Mouse (Mus musculus) neutrophil, adult 5-6 weeks (primary cell): ENCODE data around the gene Esp22. TPM values are rescaled to one million over a fixed set of nuclear protein-coding genes. Genes with fewer than 3 reads are reported as not detected.
"Not testable (repeated sequence)": the region's sequence is repeated elsewhere in the genome, so short reads cannot be mapped to it uniquely, and the experiment has no call there.

Source experiments
- ATAC-seq: fragments of 151-379, 151-347 bp; 2 replicates; pipeline ENCODE4 v1.8.0; 2017; ENCODE audit warnings: mild to moderate bottlenecking, moderate TSS enrichment; ENCODE audit not compliant: insufficient number of reproducible peaks, poor library complexity, low FRiP score, severe bottlenecking; ENCODE audit errors: extremely low read depth
- total RNA-seq: library from RNA; stranded (forward); fragments of 200-1000 nt; gene quantifications from 2 replicates; pipeline ENCODE4 v1.2.3, GENCODE M21; 2017

Gene Esp22
- total RNA-seq = not detected in 2 replicates

DNA sequence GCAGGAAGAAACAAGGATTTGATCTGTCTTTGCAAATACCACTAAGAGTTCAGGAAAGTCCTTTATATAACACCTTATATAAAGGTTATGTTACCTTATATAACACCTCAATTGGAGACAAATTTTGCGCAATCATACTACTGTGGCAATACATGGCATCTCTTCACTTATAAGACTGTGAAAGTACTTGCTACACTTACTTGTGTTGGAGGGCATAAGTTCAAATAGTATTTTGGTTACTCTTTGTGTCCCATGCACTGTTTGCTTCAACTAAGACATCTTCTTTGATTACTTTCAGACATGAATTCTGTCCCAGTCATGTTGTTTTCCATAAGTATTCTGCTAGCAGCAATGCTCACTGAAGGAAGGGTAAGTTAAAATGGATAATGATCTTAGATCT lies at the start of gene Esp22:
Gene Esp22, plus strand, starts transcription at position 301 of the 400 bp plus-strand sequence.
- ATAC-seq = no peak

GRCm38 (mm10) chr17:39063641-39064040 lies 31.5 kb upstream of the Esp22 start:
- no peak for ATAC-seq

DNA sequence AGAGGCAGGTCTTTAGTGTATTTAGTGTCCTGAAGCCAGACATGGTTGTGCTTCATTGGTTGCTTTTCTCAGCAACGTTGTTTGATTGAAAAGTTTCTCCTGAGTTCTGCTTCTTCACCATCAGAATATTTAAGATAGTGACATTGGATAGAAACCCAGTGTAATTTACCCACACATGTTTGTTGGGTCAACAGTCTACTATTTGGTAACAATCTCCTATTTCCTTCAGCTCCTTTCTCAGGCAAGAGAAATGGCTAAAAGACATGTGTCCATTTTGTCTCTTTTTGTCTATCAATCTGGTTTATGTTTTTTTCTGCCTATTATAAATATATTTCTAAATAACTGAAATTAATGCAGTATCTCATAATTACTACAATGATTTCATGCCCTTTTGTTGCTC lies 18.2 kb upstream of the Esp22 start, which contains the start of gene Esp23:
Gene Esp23, minus strand, starts transcription at position 101 of the 400 bp plus-strand sequence.
- ATAC-seq = no peak

DNA sequence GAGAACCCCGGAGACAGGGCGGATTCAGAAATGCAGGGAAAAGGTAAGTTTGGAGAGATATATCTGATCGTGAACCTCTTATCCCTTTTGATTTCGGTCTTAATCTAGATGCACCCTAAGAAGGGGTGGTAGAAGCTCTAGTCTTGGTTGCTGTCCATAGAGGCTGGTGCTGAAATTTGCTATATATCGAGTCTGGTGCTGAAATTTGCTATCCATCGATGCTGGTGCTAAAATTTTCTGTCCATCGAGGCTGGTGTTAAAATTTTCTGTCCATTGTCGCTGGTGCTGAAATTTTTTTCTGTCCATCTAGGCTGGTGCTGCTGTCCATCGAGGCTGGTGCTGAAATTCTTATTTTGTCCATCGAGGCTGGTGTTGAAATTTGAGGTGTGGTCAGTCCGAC lies 12.0 kb downstream of the Esp22 start:
- not testable (repeated sequence) for ATAC-seq

DNA sequence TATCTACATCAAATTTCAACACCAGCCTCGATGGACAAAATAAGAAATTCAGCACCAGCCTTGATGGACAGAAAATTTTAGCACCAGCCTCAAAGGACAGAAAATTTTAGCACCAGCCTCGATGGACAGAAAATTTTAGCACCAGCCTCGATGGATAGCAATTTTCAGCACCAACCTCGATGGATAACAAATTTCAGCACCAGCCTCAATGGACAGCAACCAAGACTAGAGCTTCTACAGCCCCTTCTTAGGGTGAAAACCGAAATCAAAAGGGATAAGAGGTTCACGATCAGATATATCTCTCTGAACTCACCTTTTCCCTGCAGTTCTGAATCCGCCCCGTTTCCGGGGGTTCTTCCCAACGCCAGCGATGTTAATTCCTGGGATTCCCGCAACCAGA lies 34.0 kb downstream of the Esp22 start:
- ATAC-seq = not testable (repeated sequence)

Other genes with a start within 250 kb of the Esp22 start
- gene Esp24, start 58.6 kb upstream of the Esp22 start, total RNA-seq = not detected in 2 replicates
- not detected in 2 replicates for gene Gm21903, start 52.0 kb upstream of the Esp22 start, total RNA-seq
- not detected in 2 replicates for gene Esp23, start 18.3 kb upstream of the Esp22 start, total RNA-seq